Mouse (Mus musculus) urinary bladder, adult 18-20 months (tissue): ENCODE measurements around the gene Ms4a4c.
"Not testable (repeated sequence)": the region's sequence is repeated elsewhere in the genome, so short reads cannot be mapped to it uniquely, and the experiment has no call there.

Source experiments
- DNase-seq, 2 experiments: peaks; one replicate each; pipeline ENCODE4 v3.0.0; 2022; ENCODE audit warnings: low spot score in 2 of 2, mixed read lengths in 2 of 2

The Ms4a4c gene

DNA sequence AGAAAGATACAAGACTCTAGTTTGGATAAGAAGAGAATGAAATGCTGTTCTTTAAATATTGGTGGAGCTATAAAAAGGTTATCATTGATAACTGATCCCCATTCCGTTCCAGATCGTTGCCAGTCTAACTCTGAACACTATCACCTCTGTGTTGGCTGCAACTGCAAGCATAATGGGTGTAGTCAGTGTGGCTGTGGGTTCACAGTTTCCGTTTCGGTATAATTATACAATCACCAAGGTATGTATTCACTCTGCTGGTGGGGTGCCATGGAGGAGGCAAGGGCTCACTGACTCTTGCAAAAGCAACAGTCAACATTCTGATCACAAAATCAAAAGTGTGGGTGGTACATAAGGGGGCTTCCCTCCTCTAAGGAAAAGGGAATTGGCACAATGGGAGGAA is 54.5 kb downstream of the Ms4a4c start:
- not testable (repeated sequence) for DNase-seq

DNA sequence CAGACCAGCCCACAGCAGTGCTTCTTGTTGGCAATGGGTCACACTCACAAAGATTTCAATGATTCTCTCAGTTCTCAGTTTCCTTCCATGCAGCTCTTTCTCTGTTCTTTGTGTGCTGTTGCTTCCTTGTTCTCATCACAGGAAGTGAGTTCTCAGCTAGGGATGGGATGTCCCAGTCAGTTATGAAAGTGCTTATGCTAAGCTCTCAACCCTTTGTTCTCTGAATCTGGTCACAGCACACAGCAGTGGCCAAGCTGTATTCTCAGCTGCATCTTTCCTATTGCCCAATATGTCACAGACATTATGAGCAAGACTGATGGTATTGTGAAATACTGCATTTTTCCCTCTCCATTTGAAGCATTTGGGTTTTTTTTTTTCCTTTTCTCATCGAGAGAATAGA is 60.2 kb downstream of the Ms4a4c start:
- DNase-seq: not testable (repeated sequence)

DNA sequence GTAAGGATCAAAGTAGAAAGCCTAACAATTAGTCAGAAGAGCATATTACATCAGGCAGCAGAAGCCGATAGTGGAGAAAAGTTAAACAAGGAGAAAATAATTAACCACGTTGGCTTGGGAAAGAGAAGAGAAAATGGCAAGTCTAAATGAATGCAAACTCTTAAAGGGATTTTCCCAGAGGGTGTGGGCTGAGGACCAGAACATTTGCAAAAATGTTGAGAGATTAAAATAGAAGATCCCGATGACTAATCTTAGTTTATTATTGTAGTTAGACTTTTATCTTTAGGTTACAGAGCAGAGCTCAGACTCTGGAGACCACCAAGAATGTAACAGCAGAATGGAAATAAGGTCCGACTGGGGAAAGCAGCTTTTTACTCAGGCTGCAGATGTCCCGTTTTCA is 61.9 kb downstream of the Ms4a4c start:
- no peak for DNase-seq

DNA sequence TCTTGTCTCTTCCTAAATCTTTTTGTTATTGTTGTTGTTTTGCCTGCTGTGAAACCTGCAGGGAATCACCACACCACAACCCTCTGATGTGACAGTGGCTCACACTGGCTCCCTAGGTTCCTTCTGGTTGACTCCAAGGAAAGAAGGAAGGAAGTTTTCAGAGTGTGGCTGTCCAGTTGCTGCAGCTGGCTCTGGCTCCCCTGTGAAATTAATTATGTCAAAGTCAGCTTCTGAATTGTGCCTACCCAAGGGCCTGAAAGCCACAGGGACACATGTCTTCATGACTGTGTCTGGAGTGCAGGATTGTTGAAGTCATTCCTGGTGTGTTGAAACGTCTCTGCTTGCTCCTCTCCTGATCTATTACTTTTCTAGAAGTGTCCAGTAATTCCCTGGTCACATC is 63.8 kb downstream of the Ms4a4c start:
- DNase-seq: not testable (repeated sequence)

DNA sequence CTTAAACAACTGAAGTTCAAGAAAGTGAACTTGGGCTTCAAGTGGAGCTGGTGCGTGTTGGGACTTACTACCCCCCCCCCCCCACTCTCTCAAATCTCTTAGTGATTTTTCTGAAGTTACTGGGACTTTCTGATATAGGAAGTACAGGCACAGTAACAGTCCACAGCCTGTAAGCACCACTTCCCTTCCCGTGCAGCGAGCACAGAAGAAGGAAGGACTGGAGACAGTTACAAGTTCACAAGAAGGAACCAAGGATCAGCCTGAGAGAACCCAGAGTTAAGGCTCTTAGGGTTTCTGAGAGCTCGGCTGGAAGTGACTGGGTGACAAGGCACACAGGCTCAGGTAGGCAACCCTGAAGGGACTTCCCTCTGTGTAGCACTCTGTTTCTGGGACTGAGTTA is 64.6 kb downstream of the Ms4a4c start, which contains the start of gene Ms4a6c:
Gene Ms4a6c, plus strand, starts transcription at position 152 of the 400 bp plus-strand sequence.
- not testable (repeated sequence) for DNase-seq
